Mouse (Mus musculus): Measurements from ENCODE around the gene Nr1d2.
A peak's percentile ranks its signal among the peaks of the same experiment; 100 is the strongest.
"Not testable (repeated sequence)": the region's sequence is repeated elsewhere in the genome, so short reads cannot be mapped to it uniquely, and the experiment has no call there.

Gene Nr1d2

GRCm38 (mm10) chr14:18238750-18239731, at the start of gene Nr1d2:
TSS of gene Nr1d2 (minus strand) at chr14:18239127.
- peak; percentile 100 for DNase-seq (ENCODE audit: inconsistent ontology term)

GRCm38 (mm10) chr14:18287391-18287790, 48.5 kb upstream of the Nr1d2 start:
- no peak for DNase-seq (ENCODE audit: inconsistent ontology term)

GRCm38 (mm10) chr14:18286441-18286840, 47.5 kb upstream of the Nr1d2 start:
- no peak for DNase-seq (ENCODE audit: inconsistent ontology term)

- DNase-seq (ENCODE audit: inconsistent ontology term) = no peak
Observed at GRCm38 (mm10) chr14:18285476-18285875, 46.5 kb upstream of the Nr1d2 start.

- DNase-seq (ENCODE audit: inconsistent ontology term) = peak; percentile 26
Observed at GRCm38 (mm10) chr14:18284581-18284980, 45.7 kb upstream of the Nr1d2 start.

GRCm38 (mm10) chr14:18280375-18280774, 41.4 kb upstream of the Nr1d2 start:
- peak; percentile 26 for DNase-seq (ENCODE audit: inconsistent ontology term)

GRCm38 (mm10) chr14:18274526-18274925, 35.6 kb upstream of the Nr1d2 start:
- no peak for DNase-seq (ENCODE audit: inconsistent ontology term)

- DNase-seq (ENCODE audit: inconsistent ontology term) = peak; percentile 19
Observed at GRCm38 (mm10) chr14:18271666-18272065, 32.7 kb upstream of the Nr1d2 start.

GRCm38 (mm10) chr14:18270529-18271441, 31.9 kb upstream of the Nr1d2 start, which contains the start of the genes Nkiras1 and Rpl15:
TSS of gene Nkiras1 (plus strand) at chr14:18271136.
TSS of gene Rpl15 (minus strand) at chr14:18271391.
- peak; percentile 99 for DNase-seq (ENCODE audit: inconsistent ontology term)

- not testable (repeated sequence) for DNase-seq (ENCODE audit: inconsistent ontology term)
Observed at GRCm38 (mm10) chr14:18269947-18270528, 31.1 kb upstream of the Nr1d2 start.

GRCm38 (mm10) chr14:18263427-18263826, 24.5 kb upstream of the Nr1d2 start:
- DNase-seq (ENCODE audit: inconsistent ontology term) = peak; percentile 71

GRCm38 (mm10) chr14:18261203-18261602, 22.3 kb upstream of the Nr1d2 start:
- no peak for DNase-seq (ENCODE audit: inconsistent ontology term)

- no peak for DNase-seq (ENCODE audit: inconsistent ontology term)
Observed at GRCm38 (mm10) chr14:18242638-18243130, 3.8 kb upstream of the Nr1d2 start.

- DNase-seq (ENCODE audit: inconsistent ontology term) = no peak
Observed at GRCm38 (mm10) chr14:18241786-18242185, 2.9 kb upstream of the Nr1d2 start.

- DNase-seq (ENCODE audit: inconsistent ontology term) = no peak
Observed at GRCm38 (mm10) chr14:18240132-18240531, 1.2 kb upstream of the Nr1d2 start.

GRCm38 (mm10) chr14:18238131-18238749, 687 bp downstream of the Nr1d2 start:
- peak; percentile 99 for DNase-seq (ENCODE audit: inconsistent ontology term)

GRCm38 (mm10) chr14:18237381-18237780, 1.5 kb downstream of the Nr1d2 start:
- no peak for DNase-seq (ENCODE audit: inconsistent ontology term)

GRCm38 (mm10) chr14:18236496-18237235, 2.3 kb downstream of the Nr1d2 start:
- DNase-seq (ENCODE audit: inconsistent ontology term) = not testable (repeated sequence)

GRCm38 (mm10) chr14:18233981-18234960, 4.7 kb downstream of the Nr1d2 start:
- peak; percentile 31 for DNase-seq (ENCODE audit: inconsistent ontology term)

Measured in Muller cell, postnatal 12 days (primary cell).